ENCODE assay signal across 21 mouse cellular contexts in genomic region chr1:173437161-173437953, GRCm38 (mm10). TPM values are rescaled to one million over a fixed set of nuclear protein-coding genes. Genes with fewer than 3 reads are reported as not detected.
DNase-seq lines count a peak whose midpoint lies in the region; ATAC-seq and TF ChIP-seq lines count a peak whose summit lies in the region.
"Had no signal": no experiment of that assay in that cellular context is flagged by ENCODE, and none has a peak within 500 bp of the region (broad histone marks: within the 10 kb centered on the region; RNA-seq: fewer than 3 reads in every experiment).

No protein-coding gene starts in this region.

- H3K4me3 ChIP-seq in lung, adult 2 months (replicated peaks; ENCODE audit: extremely low read depth, low read depth, low read length): no peak overlapping the region
- no peak overlapping the region for H3K4me3 ChIP-seq in kidney, embryonic 16.5 days (ENCODE audit: low read length)
- H3K4me3 ChIP-seq: embryonic facial prominence, embryonic 12.5 days; heart, embryonic 13.5 days; hindbrain, embryonic 10.5 days; intestine, embryonic 15.5 days; midbrain, embryonic 10.5 days; stomach, embryonic 15.5 days had no signal

- 62% methylated on average over 6 of the region's 6 CpGs for WGBS in lung, adult 2 months
- WGBS in kidney, embryonic 16.5 days: 65% methylated on average over 6 of the region's 6 CpGs

- no peaks in the 10 kb centered on the region for H3K27me3 ChIP-seq in kidney, embryonic 16.5 days (ENCODE audit: insufficient read depth, low read length)
- H3K27me3 ChIP-seq: embryonic facial prominence, embryonic 12.5 days; heart, embryonic 13.5 days; intestine, embryonic 15.5 days; stomach, embryonic 15.5 days had no signal

- peak; percentile 35 for DNase-seq in lung, postnatal 25 days (ENCODE audit: low spot score)
- no peak for DNase-seq in lung, adult 2 months
- peak; percentile 73 for DNase-seq in CD4-positive, CD25-positive, alpha-beta regulatory T cell, adult 2 months (ENCODE audit: low read depth, low spot score)
- no peak for DNase-seq in gastrocnemius, postnatal 4 days (ENCODE audit: low spot score in 2 of 2)
- DNase-seq in gastrocnemius, postnatal 25 days: no peak
- DNase-seq: forebrain, postnatal 0 days; gastrocnemius, postnatal 36 days; kidney, postnatal 10 days; liver, postnatal 0 days; right cerebral cortex, postnatal 14 days had no signal

- H3K27ac ChIP-seq in kidney, embryonic 16.5 days (ENCODE audit: low read length): no peak overlapping the region
- H3K27ac ChIP-seq: embryonic facial prominence, embryonic 12.5 days; heart, embryonic 13.5 days; hindbrain, embryonic 10.5 days; intestine, embryonic 15.5 days; midbrain, embryonic 10.5 days; stomach, embryonic 15.5 days had no signal

- TF ChIP-seq CTCF in lung, adult 2 months (IDR thresholded peaks at IDR 0.05; ENCODE audit: insufficient read depth, low read length): no peak

- H3K4me1 ChIP-seq in lung, adult 2 months (ENCODE audit: control insufficient read depth, insufficient read depth, low read length): peaks cover 2% of the 10 kb centered on the region; the same call in 1 of the 2 replicates
- no peaks in the 10 kb centered on the region for H3K4me1 ChIP-seq in kidney, embryonic 16.5 days (ENCODE audit: insufficient read depth, low read length)
- H3K4me1 ChIP-seq: embryonic facial prominence, embryonic 12.5 days; hindbrain, embryonic 10.5 days; intestine, embryonic 15.5 days; midbrain, embryonic 10.5 days; stomach, embryonic 15.5 days had no signal

- no peak overlapping the region for H3K4me2 ChIP-seq in kidney, embryonic 16.5 days (replicated peaks; ENCODE audit: low read depth, low read length)
- H3K4me2 ChIP-seq: embryonic facial prominence, embryonic 12.5 days; heart, embryonic 13.5 days; intestine, embryonic 15.5 days; stomach, embryonic 15.5 days had no signal

- no peak overlapping the region for H3K9ac ChIP-seq in kidney, embryonic 16.5 days (replicated peaks; ENCODE audit: low read length)
- H3K9ac ChIP-seq: embryonic facial prominence, embryonic 12.5 days; forebrain, postnatal 0 days; heart, embryonic 13.5 days; intestine, embryonic 15.5 days; liver, postnatal 0 days; stomach, embryonic 15.5 days had no signal

- no peaks in the 10 kb centered on the region for H3K9me3 ChIP-seq in kidney, embryonic 16.5 days (ENCODE audit: low read length)
- H3K9me3 ChIP-seq: embryonic facial prominence, embryonic 12.5 days; heart, embryonic 13.5 days; hindbrain, embryonic 10.5 days; intestine, embryonic 15.5 days; midbrain, embryonic 10.5 days; stomach, embryonic 15.5 days had no signal

- peak; percentile 74 for ATAC-seq in granulocyte monocyte progenitor cell, adult 5-6 weeks (replicated peaks; ENCODE audit: poor library complexity, severe bottlenecking)
- ATAC-seq in monocyte, adult 5-6 weeks (replicated peaks; ENCODE audit: insufficient number of reproducible peaks, low FRiP score, low TSS enrichment, poor library complexity, severe bottlenecking): peak; percentile 41; the same call in 1 of the 2 replicates
- no peak for ATAC-seq in kidney, embryonic 16.5 days (ENCODE audit: low FRiP score, low TSS enrichment)
- ATAC-seq: forebrain, postnatal 0 days; intestine, embryonic 15.5 days; liver, postnatal 0 days had no signal

- H3K36me3 ChIP-seq in kidney, embryonic 16.5 days (ENCODE audit: insufficient read depth, low read length): no peaks in the 10 kb centered on the region
- H3K36me3 ChIP-seq: embryonic facial prominence, embryonic 12.5 days; heart, embryonic 13.5 days; hindbrain, embryonic 10.5 days; intestine, embryonic 15.5 days; midbrain, embryonic 10.5 days; stomach, embryonic 15.5 days had no signal

- no peak for TF ChIP-seq POLR2A in lung, adult 2 months (IDR thresholded peaks at IDR 0.05; ENCODE audit: borderline replicate concordance, extremely low read depth, low read depth, low read length)

RNA-seq across cellular contexts. Expression of gene Ifi206, which starts 53.5 kb away (rescaled TPM):
- 1.6 and 4.0 TPM in 2 replicates for polyA plus RNA-seq in lung, adult 2 months (2012; rRNA removed)
- not detected in 2 replicates for total RNA-seq in granulocyte monocyte progenitor cell, adult 5-6 weeks (2014; fragmentation: Nextera tagmentation)
- total RNA-seq in granulocyte monocyte progenitor cell, adult 5-6 weeks (2017): 0.05 and 0.13 TPM in 2 replicates
- 4.2 to 36.2 TPM (median 8.6 TPM) in 3 replicates for total RNA-seq in monocyte, adult 5-6 weeks (2017)
- 0.06 and 0.31 TPM in 2 replicates for polyA plus RNA-seq in kidney, embryonic 16.5 days (2015; fragmentation: Nextera tagmentation; extraction: Ambion mirVana)
- total RNA-seq in gastrocnemius, postnatal 4 days (2021): not detected
- total RNA-seq in gastrocnemius, postnatal 25 days (2021): not detected
- total RNA-seq: forebrain, postnatal 0 days; gastrocnemius, postnatal 36 days; left cerebral cortex, postnatal 10 days had no signal
- polyA plus RNA-seq: C2C12; embryonic facial prominence, embryonic 12.5 days; hindbrain, embryonic 10.5 days; midbrain, embryonic 10.5 days had no signal

Comparison
In these comparisons a context has a peak if more than half of its experiments do, and no peak if none do; other contexts are left out.
1. DNase-seq: peak in lung, postnatal 25 days (single experiment) and CD4-positive, CD25-positive, alpha-beta regulatory T cell, adult 2 months (single experiment); none in lung, adult 2 months (single experiment), gastrocnemius, postnatal 4 days (0 of 2) and gastrocnemius, postnatal 25 days (single experiment).